Mouse (Mus musculus) mesoderm, embryonic 11.5 days (tissue): ENCODE data around the gene Fem1b.
"Not testable (repeated sequence)": the region's sequence is repeated elsewhere in the genome, so short reads cannot be mapped to it uniquely, and the experiment has no call there.

Source experiments
- DNase-seq: peaks from one replicate; pipeline ENCODE4 v3.0.0-alpha.2; 2012; ENCODE audit warnings: low read depth, low spot score

The Fem1b gene

GRCm38 (mm10) chr9:62827939-62828652 is 16.4 kb upstream of the Fem1b start:
- DNase-seq, result peak; percentile 54

- DNase-seq, result no peak
Observed at GRCm38 (mm10) chr9:62826456-62826855, 14.7 kb upstream of the Fem1b start.

GRCm38 (mm10) chr9:62825791-62826393 is 14.2 kb upstream of the Fem1b start:
- no peak for DNase-seq

- DNase-seq, result no peak
Observed at GRCm38 (mm10) chr9:62821811-62822210, 10.1 kb upstream of the Fem1b start.

- DNase-seq, result no peak
Observed at GRCm38 (mm10) chr9:62820829-62821228, 9.1 kb upstream of the Fem1b start.

- DNase-seq, result not testable (repeated sequence)
Observed at GRCm38 (mm10) chr9:62819910-62820309, 8.2 kb upstream of the Fem1b start.

- DNase-seq, result no peak
Observed at GRCm38 (mm10) chr9:62819494-62819893, 7.8 kb upstream of the Fem1b start.

GRCm38 (mm10) chr9:62817828-62818614 is 6.3 kb upstream of the Fem1b start:
- DNase-seq, result no peak

GRCm38 (mm10) chr9:62817099-62817571 is 5.4 kb upstream of the Fem1b start:
- no peak for DNase-seq

GRCm38 (mm10) chr9:62816323-62817098 is 4.8 kb upstream of the Fem1b start:
- DNase-seq, result no peak

- no peak for DNase-seq
Observed at GRCm38 (mm10) chr9:62814751-62815150, 3.0 kb upstream of the Fem1b start.

GRCm38 (mm10) chr9:62812216-62813049 is 699 bp upstream of the Fem1b start:
- DNase-seq, result no peak

- peak; percentile 66 for DNase-seq
Observed at GRCm38 (mm10) chr9:62810543-62811515, 905 bp downstream of the Fem1b start.

- DNase-seq, result no peak
Observed at GRCm38 (mm10) chr9:62810095-62810494, 1.6 kb downstream of the Fem1b start.

GRCm38 (mm10) chr9:62799218-62799617 is 12.5 kb downstream of the Fem1b start:
- not testable (repeated sequence) for DNase-seq

GRCm38 (mm10) chr9:62789856-62790255 is 21.9 kb downstream of the Fem1b start:
- DNase-seq, result no peak

GRCm38 (mm10) chr9:62786721-62787120 is 25.0 kb downstream of the Fem1b start:
- DNase-seq, result no peak

GRCm38 (mm10) chr9:62784233-62784632 is 27.5 kb downstream of the Fem1b start:
- no peak for DNase-seq

- peak; percentile 63 for DNase-seq
Observed at GRCm38 (mm10) chr9:62782976-62783781, 28.6 kb downstream of the Fem1b start.
